Mouse (Mus musculus) olfactory bulb, adult 2 months (tissue): ENCODE measurements around the gene Zcchc7. TPM values are rescaled to one million over a fixed set of nuclear protein-coding genes. Genes with fewer than 3 reads are reported as not detected.

Source experiments
- H3K27ac ChIP-seq: fragments of 200-500 bp; 2 replicates; pipeline ENCODE4 v1.5.1; 2012; ENCODE audit warnings: low read depth, low read length; ENCODE audit not compliant: insufficient read depth
- H3K4me1 ChIP-seq: fragments of 200-500 bp; 2 replicates; pipeline ENCODE4 v1.6.1; 2012; ENCODE audit warnings: low read length; ENCODE audit not compliant: control insufficient read depth, insufficient read depth
- H3K4me3 ChIP-seq: fragments of 200-500 bp; 2 replicates; pipeline ENCODE4 v1.5.1; 2012; ENCODE audit warnings: mild to moderate bottlenecking, low read depth, low read length, moderate library complexity; ENCODE audit not compliant: insufficient read depth
- CTCF ChIP-seq: fragments of 200-500 bp; IDR thresholded peaks from 2 replicates; pipeline ENCODE4 v1.5.1; 2012; ENCODE audit warnings: low read depth, mild to moderate bottlenecking, low read length, moderate library complexity; ENCODE audit not compliant: insufficient read depth
- POLR2A ChIP-seq: fragments of 200-500 bp; IDR thresholded peaks from 2 replicates; pipeline ENCODE4 v1.6.1; 2012; ENCODE audit warnings: mild to moderate bottlenecking, low read depth, low read length, moderate library complexity; ENCODE audit not compliant: insufficient read depth
- WGBS: fragments of 180-500 bp; shearing (Covaris S2); methylation state at CpG from one replicate; pipeline ENCODE4 v1.1.7; 2018; 5-methylcytosine and 5-hydroxymethylcytosine counted together
- polyA plus RNA-seq: library from polyadenylated mRNA; stranded (reverse); fragments of >200 nt; gene quantifications from 2 replicates; pipeline ENCODE4 v1.2.4, GENCODE M21; 2012; ENCODE audit warnings: low replicate concordance; ENCODE audit not compliant: missing spikeins, insufficient read depth, insufficient read length

The Zcchc7 gene
- polyA plus RNA-seq, 1 experiment, result not detected

DNA sequence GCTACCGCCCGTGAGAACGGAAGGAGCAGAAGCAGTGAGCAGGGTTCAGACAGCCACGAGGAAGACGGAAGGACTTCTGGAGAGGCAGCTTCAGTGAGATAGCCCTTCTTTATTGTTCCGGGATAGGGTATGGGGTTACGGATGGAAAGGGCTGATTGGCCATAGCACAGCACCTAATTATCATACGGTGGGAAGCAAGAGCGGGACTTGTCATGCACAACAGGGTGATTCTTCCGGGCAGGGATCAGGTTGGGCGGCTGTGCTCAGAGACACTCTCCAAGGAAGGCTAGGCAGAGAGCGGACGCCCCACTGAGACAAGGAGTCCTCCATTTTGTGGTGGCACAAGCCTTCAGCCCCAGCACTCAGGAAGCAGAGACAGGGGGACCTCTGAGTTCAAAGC lies 203.5 kb downstream of the Zcchc7 start:
- 94% methylated on average over 13 of the region's 13 CpGs for WGBS
- H3K4me1 ChIP-seq, result no peaks in the 10 kb centered on the region
- no peak overlapping the region for H3K27ac ChIP-seq
- TF ChIP-seq CTCF (no peak), POLR2A (no peak)
- H3K4me3 ChIP-seq, result no peak overlapping the region

DNA sequence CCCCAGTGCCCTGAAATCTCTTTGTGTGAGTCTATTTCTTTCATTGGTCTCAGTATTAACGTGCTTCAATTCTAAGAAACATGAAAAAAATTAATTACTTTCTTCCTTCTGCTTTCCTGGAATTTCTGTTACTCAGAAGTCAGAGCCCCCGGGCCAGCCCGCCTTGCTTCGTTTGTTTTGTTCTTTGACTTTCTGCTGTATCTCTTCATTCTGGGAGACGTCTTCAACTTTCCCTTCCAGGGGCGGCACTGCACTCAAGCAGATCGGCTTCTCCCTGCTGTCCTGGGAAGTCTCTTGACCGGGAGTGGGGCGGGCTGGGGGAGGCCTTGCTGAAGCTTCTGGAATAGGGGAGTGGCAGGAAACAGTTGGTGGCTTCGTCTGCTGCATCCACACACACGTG lies 207.5 kb downstream of the Zcchc7 start:
- whole genome bisulfite sequencing, result 78% methylated on average over 11 of the region's 11 CpGs
- no peak overlapping the region for H3K27ac ChIP-seq
- TF ChIP-seq POLR2A (no peak), CTCF (no peak)
- no peaks in the 10 kb centered on the region for H3K4me1 ChIP-seq
- H3K4me3 ChIP-seq, result no peak overlapping the region

- TF ChIP-seq POLR2A (no peak), CTCF (no peak)
- 91% methylated on average over 2 of the region's 2 CpGs for WGBS
- Histone ChIP-seq H3K4me3 (no peak overlapping the region), H3K4me1 (no peaks in the 10 kb centered on the region), H3K27ac (no peak overlapping the region)
These were observed 209.5 kb downstream of the Zcchc7 start for GRCm38 (mm10) chr4:44965175-44965574.

GRCm38 (mm10) chr4:44965736-44966135 lies 210.1 kb downstream of the Zcchc7 start:
- WGBS, result 89% methylated on average over 3 of the region's 3 CpGs
- Histone ChIP-seq H3K27ac (no peak overlapping the region), H3K4me3 (no peak overlapping the region), H3K4me1 (no peaks in the 10 kb centered on the region)
- TF ChIP-seq CTCF (no peak), POLR2A (no peak)

DNA sequence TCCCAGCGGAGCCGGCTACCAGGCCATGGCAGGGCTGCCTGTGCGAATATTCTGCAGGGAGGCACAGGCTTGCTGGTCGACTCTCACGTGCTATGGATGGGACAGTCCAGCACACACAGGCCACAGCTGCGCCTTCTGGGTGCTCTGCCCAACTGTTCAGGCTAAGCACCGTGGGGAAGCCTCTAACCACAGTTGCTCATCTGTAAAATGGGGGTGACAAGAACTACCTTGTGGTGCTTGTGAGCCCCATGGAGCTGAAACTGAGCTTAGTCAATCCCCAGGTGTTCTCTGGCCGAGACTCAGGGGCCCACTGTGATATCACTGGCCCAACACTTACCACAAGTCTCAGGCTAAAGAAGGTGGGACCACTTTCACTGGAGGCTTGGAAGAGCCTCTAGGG lies 211.7 kb downstream of the Zcchc7 start:
- no peak for TF ChIP-seq CTCF
- no peak for TF ChIP-seq POLR2A
- Histone ChIP-seq H3K4me3 (no peak overlapping the region), H3K27ac (no peak overlapping the region), H3K4me1 (no peaks in the 10 kb centered on the region)
- 91% methylated on average over 8 of the region's 8 CpGs for WGBS

- no peak overlapping the region for H3K4me3 ChIP-seq
- peaks cover 12% of the 10 kb centered on the region for H3K4me1 ChIP-seq
- H3K27ac ChIP-seq, result no peak overlapping the region
- 92% methylated on average over 7 of the region's 7 CpGs for WGBS
- TF ChIP-seq CTCF, result no peak
- no peak for TF ChIP-seq POLR2A
These were observed 214.4 kb downstream of the Zcchc7 start for GRCm38 (mm10) chr4:44970056-44970455.

DNA sequence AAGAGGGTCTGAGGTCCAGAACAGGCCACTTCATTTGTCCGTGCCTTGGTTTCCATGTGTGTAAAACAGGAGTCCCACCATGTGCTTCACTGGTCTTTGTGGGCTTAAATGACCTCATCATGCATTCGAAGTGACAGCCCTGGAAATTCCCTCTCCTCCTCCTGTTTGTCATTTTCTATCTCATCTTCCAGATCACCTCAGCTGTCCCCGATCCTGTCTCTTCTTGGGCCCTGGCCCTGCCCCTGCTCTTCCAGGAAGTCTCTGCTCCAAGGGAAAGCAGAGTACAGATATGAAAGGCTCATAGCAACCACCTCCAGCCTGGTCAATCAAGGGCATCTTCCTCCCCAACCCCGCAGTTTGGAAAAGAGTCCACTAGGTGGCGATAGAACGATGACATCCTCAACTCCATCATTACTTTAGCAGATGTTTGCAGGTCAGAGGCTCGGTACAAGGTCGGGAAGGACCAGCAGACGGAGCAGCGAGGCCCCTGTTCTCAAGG lies 215.0 kb downstream of the Zcchc7 start:
- WGBS, result 26% methylated on average over 10 of the region's 10 CpGs
- H3K4me3 ChIP-seq, result no peak overlapping the region
- H3K4me1 ChIP-seq, result peaks cover 12% of the 10 kb centered on the region
- no peak overlapping the region for H3K27ac ChIP-seq
- TF ChIP-seq POLR2A (no peak), CTCF (peak; percentile 30; the same call in 1 of the 2 replicates)

GRCm38 (mm10) chr4:44973450-44973849 lies 217.8 kb downstream of the Zcchc7 start:
- TF ChIP-seq CTCF (peak; percentile 90), POLR2A (no peak)
- H3K4me1 ChIP-seq, result peaks cover 12% of the 10 kb centered on the region
- no peak overlapping the region; the same call in 1 of the 2 replicates for H3K27ac ChIP-seq
- WGBS, result 13% methylated on average over 9 of the region's 9 CpGs
- H3K4me3 ChIP-seq, result peak overlapping the region; percentile 46

DNA sequence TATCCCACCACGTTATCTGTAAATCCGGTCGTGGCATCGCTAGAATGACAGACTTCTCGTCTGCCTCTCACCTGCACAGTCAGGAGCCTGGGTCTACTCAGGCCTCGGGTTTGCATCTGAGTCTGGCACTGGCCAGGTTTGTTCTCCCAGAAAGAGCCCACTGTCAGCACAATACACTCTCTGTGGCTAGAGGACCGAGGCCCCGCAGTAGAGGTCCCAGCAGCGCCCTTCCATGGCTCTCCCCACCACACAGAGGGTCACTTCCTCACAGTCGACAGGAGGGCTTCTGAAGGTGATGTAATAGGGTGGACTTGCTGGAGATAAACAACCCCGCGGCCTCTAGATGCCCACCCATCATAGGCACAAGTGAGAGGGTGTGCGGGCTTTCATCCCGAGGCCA lies 218.2 kb downstream of the Zcchc7 start:
- 42% methylated on average over 14 of the region's 14 CpGs for WGBS

DNA sequence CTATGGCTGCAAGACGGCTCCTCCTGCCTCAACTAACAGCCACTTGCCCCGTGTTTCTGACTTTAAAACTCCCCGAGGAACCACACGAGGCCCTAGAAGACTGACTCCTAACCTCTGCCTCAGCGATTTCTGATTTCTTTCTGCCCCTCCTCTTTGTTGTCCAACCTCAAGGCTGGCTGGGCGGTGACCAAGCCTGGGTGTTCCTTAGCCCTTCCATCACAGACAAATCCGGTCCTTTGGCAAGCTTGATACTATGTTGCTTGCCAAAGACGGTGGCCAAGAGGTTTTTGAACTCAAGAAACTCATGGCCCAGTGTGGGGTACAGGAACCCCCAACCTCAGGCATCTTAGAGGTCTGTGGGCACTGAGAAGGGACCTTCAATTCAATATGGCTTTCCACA lies 218.7 kb downstream of the Zcchc7 start:
- no peak for TF ChIP-seq POLR2A
- TF ChIP-seq CTCF, result no peak
- Histone ChIP-seq H3K4me3 (no peak overlapping the region), H3K4me1 (peaks cover 12% of the 10 kb centered on the region), H3K27ac (no peak overlapping the region)
- 73% methylated on average over 8 of the region's 8 CpGs for WGBS

More for the DNA sequence above, 218.2 kb downstream of the Zcchc7 start:
- Histone ChIP-seq H3K4me1 (peaks cover 12% of the 10 kb centered on the region), H3K4me3 (peak overlapping the region; percentile 46), H3K27ac (no peak overlapping the region; the same call in 1 of the 2 replicates)
- TF ChIP-seq POLR2A (no peak), CTCF (no peak)
